Mouse (Mus musculus) lung, adult 2 months (tissue): ENCODE measurements around the gene Ano9. TPM values are rescaled to one million over a fixed set of nuclear protein-coding genes. Genes with fewer than 3 reads are reported as not detected.

ENCODE experiments used
- DNase-seq: peaks from one replicate; pipeline ENCODE4 v3.0.0; 2022
- H3K4me1 ChIP-seq: fragments of 200-500 bp; 2 replicates; pipeline ENCODE4 v1.6.1; 2011; ENCODE audit warnings: low read length; ENCODE audit not compliant: control insufficient read depth, insufficient read depth
- H3K4me3 ChIP-seq: fragments of 200-500 bp; replicated peaks from 2 replicates; pipeline ENCODE3; 2011; ENCODE audit warnings: low read depth, mild to moderate bottlenecking, control low read depth, low read length; ENCODE audit errors: extremely low read depth
- CTCF ChIP-seq: fragments of 200-500 bp; IDR thresholded peaks from 2 replicates; pipeline ENCODE4 v1.5.1; 2011; ENCODE audit warnings: mild to moderate bottlenecking, low read length, control low read depth; ENCODE audit not compliant: insufficient read depth
- POLR2A ChIP-seq: fragments of 200-500 bp; IDR thresholded peaks from 2 replicates; pipeline ENCODE4 v1.6.1; 2011; ENCODE audit warnings: low read depth, mild to moderate bottlenecking, control low read depth, low read length, borderline replicate concordance; ENCODE audit errors: extremely low read depth
- WGBS: fragments of 180-500 bp; shearing (Covaris S2); methylation state at CpG from one replicate; pipeline ENCODE4 v1.1.7; 2018; 5-methylcytosine and 5-hydroxymethylcytosine counted together
- polyA plus RNA-seq: library from polyadenylated mRNA; depleted of rRNA; stranded (reverse); fragments of >200 nt; gene quantifications from 2 replicates; pipeline ENCODE4 v1.2.3, GENCODE M21; 2012

Ano9 gene
- polyA plus RNA-seq, 1 experiment: 10.7 TPM

- H3K4me1 ChIP-seq: no peaks in the 10 kb centered on the region
- H3K4me3 ChIP-seq: peak overlapping the region; percentile 64
- WGBS: 3% methylated on average over 51 of the region's 51 CpGs
- DNase-seq: peak; percentile 68
- no peak for TF ChIP-seq POLR2A
- peak; percentile 77 for TF ChIP-seq CTCF
Observed at GRCm38 (mm10) chr7:141070058-141070862, 47.3 kb downstream of the Ano9 start.

GRCm38 (mm10) chr7:141068351-141068750, 49.3 kb downstream of the Ano9 start:
- 81% methylated on average over 19 of the region's 19 CpGs for WGBS
- Histone ChIP-seq H3K4me1 (no peaks in the 10 kb centered on the region), H3K4me3 (no peak overlapping the region)
- no peak for DNase-seq
- TF ChIP-seq CTCF: no peak
- TF ChIP-seq POLR2A: no peak

- Histone ChIP-seq H3K4me3 (no peak overlapping the region), H3K4me1 (peaks cover 2% of the 10 kb centered on the region; the same call in 1 of the 2 replicates)
- TF ChIP-seq CTCF (no peak), POLR2A (no peak)
- WGBS: 75% methylated on average over 7 of the region's 7 CpGs
- no peak for DNase-seq
Observed at GRCm38 (mm10) chr7:141064576-141064975, 53.0 kb downstream of the Ano9 start.

GRCm38 (mm10) chr7:141064175-141064574, 53.4 kb downstream of the Ano9 start:
- no peak for DNase-seq
- Histone ChIP-seq H3K4me1 (peaks cover 2% of the 10 kb centered on the region; the same call in 1 of the 2 replicates), H3K4me3 (no peak overlapping the region)
- WGBS: 54% methylated on average over 7 of the region's 7 CpGs
- TF ChIP-seq CTCF (no peak), POLR2A (no peak)

- 94% methylated on average over 3 of the region's 3 CpGs for WGBS
- no peak for DNase-seq
- TF ChIP-seq POLR2A: no peak
- TF ChIP-seq CTCF: no peak
- H3K4me3 ChIP-seq: no peak overlapping the region
- H3K4me1 ChIP-seq: peaks cover 2% of the 10 kb centered on the region; the same call in 1 of the 2 replicates
Observed at GRCm38 (mm10) chr7:141063353-141063752, 54.3 kb downstream of the Ano9 start.

- H3K4me3 ChIP-seq: no peak overlapping the region
- DNase-seq: no peak
- H3K4me1 ChIP-seq: peaks cover 2% of the 10 kb centered on the region; the same call in 1 of the 2 replicates
- TF ChIP-seq POLR2A (no peak), CTCF (no peak)
- 83% methylated on average over 7 of the region's 7 CpGs for WGBS
Observed at GRCm38 (mm10) chr7:141062525-141062924, 55.1 kb downstream of the Ano9 start.

GRCm38 (mm10) chr7:141061269-141061692, 56.3 kb downstream of the Ano9 start:
- 5% methylated on average over 37 of the region's 37 CpGs for WGBS
- DNase-seq: no peak
- Histone ChIP-seq H3K4me1 (peaks cover 2% of the 10 kb centered on the region; the same call in 1 of the 2 replicates), H3K4me3 (no peak overlapping the region)
- TF ChIP-seq CTCF: no peak
- TF ChIP-seq POLR2A: no peak

GRCm38 (mm10) chr7:141060426-141061242, 57.0 kb downstream of the Ano9 start, which contains the start of gene B4galnt4:
TSS of gene B4galnt4 (plus strand) at chr7:141061104.
- DNase-seq: peak; percentile 44
- TF ChIP-seq POLR2A (no peak), CTCF (no peak)
- Histone ChIP-seq H3K4me1 (peaks cover 2% of the 10 kb centered on the region; the same call in 1 of the 2 replicates), H3K4me3 (peak within 1 kb of the TSS; percentile 27)
- WGBS: 1% methylated on average over 71 of the region's 72 CpGs

- TF ChIP-seq POLR2A (no peak), CTCF (no peak)
- Histone ChIP-seq H3K4me1 (peaks cover 2% of the 10 kb centered on the region; the same call in 1 of the 2 replicates), H3K4me3 (no peak overlapping the region)
- no peak for DNase-seq
- 64% methylated on average over 2 of the region's 2 CpGs for WGBS
Observed at GRCm38 (mm10) chr7:141059929-141060328, 57.7 kb downstream of the Ano9 start.
